Mouse (Mus musculus): ENCODE results near the gene Coro6.

DNA sequence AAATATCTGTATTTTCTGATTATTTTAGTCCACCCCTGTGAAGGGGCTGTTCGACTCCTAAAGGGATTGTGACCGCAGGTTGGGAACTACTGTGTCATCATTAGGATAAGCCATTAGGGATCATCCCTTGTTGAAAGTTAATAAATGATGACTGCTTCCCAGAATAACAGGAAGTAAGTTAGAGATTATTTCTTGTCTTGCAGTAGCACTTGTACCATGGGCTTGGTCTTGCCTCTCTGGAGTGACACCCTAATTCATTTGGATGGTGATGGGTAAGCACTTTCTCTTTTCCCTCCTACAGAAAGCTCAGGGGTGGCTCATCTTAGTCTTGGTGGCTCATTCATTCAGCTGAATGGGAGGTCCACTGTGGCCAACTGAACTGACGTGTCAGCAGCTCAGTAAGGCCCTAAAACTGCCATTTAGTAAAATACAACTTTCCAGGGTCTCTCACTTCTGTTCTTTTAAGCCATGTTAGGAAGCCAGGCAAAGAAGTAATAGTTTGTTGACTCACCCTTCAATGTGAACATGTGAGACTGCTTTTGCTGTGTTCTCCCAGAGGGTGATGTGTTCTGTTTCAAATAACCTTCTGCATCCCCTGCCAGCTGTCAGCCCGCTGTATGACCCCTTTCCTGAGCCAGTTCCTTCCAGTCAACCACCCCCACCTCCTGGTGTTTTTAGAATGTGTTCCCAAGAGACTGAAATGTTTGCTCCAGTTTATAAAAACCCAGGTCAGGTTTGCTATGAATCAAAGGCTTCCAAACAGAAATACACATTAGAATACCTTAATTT, 45.8 kb upstream of the Coro6 start:
- TF ChIP-seq CTCF (IDR thresholded peaks at IDR 0.05 in 2 of 3, conservative IDR thresholded peaks at IDR 0.05 in 1 of 3; ENCODE audit: control insufficient read depth in 1 of 3, insufficient read depth in 1 of 3, low read depth in 2 of 3, low read length in 3 of 3, poor library complexity in 1 of 3, severe bottlenecking in 1 of 3) (no peak), CHD1 (IDR thresholded peaks at IDR 0.05; ENCODE audit: low read depth, low read length) (no peak), MAFK (IDR thresholded peaks at IDR 0.05; ENCODE audit: borderline replicate concordance, low read depth, low read length) (no peak), ZKSCAN1 (IDR thresholded peaks at IDR 0.05; ENCODE audit: low read depth, low read length) (no peak), GATA1 (IDR thresholded peaks at IDR 0.05; ENCODE audit: low read depth, low read length) (0 out of 2 replicates have a peak, but pooled peaks have one; percentile 16), POLR2AphosphoS5 (IDR thresholded peaks at IDR 0.05; ENCODE audit: borderline replicate concordance, low read depth, low read length) (no peak), SMC3 (IDR thresholded peaks at IDR 0.05; ENCODE audit: low read depth, low read length) (no peak), ZMIZ1 (IDR thresholded peaks at IDR 0.05; ENCODE audit: low read depth, low read length) (no peak), E2F4 (IDR thresholded peaks at IDR 0.05; ENCODE audit: borderline replicate concordance, low read depth, low read length) (no peak), ZC3H11A (IDR thresholded peaks at IDR 0.05; ENCODE audit: low read depth, low read length) (no peak), EP300 (IDR thresholded peaks at IDR 0.05; ENCODE audit: low read depth in 1 of 2, low read length in 2 of 2) (peak in 1 of 2 experiments; percentile 34; a peak in 2 of 4 replicates)
